Mouse (Mus musculus) NIH3T3 (cell line): ENCODE measurements around the gene Kirrel.

Source experiments
- DNase-seq: peaks from one replicate; pipeline ENCODE4 v3.0.0-alpha.2; 2012; ENCODE audit warnings: low read depth

The Kirrel gene

DNA sequence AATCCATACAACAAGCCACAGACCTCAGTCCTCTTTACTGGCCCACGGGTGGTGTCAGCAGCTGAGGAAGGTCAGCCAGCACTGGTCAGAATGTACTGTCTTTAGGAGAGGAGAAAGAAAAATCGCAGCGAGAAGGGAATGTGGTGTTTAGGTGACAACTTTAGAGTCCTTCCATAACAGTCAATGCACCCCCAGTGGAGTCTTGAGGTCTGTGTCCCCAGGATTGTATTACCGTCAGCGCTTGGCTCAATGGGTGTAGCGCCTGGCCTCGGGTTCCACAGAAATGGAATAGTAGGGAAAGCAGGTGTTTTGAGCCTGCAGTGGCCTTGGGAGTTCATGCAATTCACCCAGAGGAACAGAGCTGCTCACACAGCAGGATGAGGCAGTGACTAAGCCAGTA is 95.2 kb downstream of the Kirrel start:
- DNase-seq: no peak

GRCm38 (mm10) chr3:87077681-87078080 is 96.9 kb downstream of the Kirrel start:
- DNase-seq: no peak

- DNase-seq: no peak
Measured at GRCm38 (mm10) chr3:87076899-87077298, 97.6 kb downstream of the Kirrel start.

DNA sequence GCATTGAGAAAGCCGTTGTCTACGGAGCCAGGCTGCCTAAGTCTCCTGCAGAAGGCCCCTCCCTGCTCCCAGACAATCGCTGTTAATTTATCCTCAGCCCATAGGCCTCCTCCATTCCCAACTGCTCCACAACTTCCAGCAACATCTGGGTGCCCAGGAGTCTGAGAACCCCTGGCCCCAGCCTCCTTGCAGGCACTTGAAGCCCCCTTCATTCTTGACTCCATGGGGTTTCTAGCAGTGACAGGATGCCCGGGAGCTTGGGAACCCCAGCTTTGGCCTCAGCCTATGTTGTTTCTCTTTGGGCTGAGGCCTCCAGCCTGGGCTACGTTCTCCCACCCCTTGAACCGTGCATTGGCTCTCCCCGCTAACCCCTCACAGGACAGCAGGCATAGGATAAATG is 98.4 kb downstream of the Kirrel start:
- no peak for DNase-seq

- peak; percentile 92 for DNase-seq
Measured at GRCm38 (mm10) chr3:87072612-87073515, 101.7 kb downstream of the Kirrel start.

DNA sequence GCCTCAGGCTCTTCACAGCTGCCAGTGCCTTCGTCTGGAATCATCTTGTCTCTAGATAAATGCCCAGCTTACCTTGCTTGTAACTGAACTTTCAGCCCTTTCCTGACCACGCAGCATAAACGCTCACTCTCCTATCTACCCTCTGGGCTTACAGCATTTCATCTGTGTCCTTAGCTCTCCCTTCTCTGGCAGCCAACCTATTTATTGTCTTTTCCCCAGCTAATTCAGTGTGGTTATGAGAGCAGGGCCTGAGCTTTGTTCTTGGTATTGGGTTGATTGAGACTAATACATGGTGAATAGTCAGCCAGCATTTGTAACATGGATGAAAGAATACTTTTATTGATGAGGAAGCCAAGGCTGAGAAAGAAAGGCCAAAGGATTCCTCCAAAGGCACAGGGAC is 102.4 kb downstream of the Kirrel start:
- DNase-seq: peak; percentile 20

GRCm38 (mm10) chr3:87067396-87067975 is 107.1 kb downstream of the Kirrel start:
- DNase-seq: no peak

DNA sequence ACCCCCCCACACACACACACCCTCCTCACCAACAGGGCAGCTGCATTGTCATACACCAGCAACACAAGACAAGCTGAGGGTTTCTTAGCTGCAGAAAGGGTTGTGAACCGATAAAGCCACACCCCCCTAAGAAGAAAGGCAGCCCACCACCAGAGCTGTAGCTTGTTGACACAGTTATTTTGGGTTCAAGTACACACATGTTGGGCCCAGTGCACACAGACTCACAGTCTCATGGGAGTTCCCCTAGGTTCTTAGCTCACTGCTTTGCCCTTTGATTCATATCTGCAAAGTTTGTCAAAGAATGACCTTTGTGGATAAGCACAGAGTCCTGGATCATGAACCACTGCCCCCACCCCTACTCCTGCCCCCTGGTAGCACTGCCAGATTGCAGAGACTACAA is 120.6 kb downstream of the Kirrel start:
- DNase-seq: no peak

DNA sequence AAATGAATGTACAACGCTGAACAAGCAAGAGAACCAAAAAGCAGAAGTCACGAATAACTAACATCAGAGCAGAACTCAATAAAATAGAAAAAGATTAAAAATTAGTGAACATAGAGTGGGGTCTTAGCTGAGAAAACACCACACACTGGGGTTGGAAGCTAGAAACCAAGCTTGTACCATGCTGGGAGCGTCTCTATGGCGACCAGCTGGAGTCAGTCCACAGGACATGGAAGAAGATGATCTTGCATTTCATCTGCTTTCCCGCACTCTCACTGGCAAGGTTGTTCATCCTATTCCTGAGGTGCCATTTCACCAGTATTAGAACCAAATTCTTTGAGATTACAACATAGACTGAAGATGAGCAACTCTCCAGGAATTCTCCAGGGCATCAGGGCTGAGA is 126.7 kb downstream of the Kirrel start:
- DNase-seq: no peak

- no peak for DNase-seq
Measured at GRCm38 (mm10) chr3:87041733-87042132, 132.8 kb downstream of the Kirrel start.

DNA sequence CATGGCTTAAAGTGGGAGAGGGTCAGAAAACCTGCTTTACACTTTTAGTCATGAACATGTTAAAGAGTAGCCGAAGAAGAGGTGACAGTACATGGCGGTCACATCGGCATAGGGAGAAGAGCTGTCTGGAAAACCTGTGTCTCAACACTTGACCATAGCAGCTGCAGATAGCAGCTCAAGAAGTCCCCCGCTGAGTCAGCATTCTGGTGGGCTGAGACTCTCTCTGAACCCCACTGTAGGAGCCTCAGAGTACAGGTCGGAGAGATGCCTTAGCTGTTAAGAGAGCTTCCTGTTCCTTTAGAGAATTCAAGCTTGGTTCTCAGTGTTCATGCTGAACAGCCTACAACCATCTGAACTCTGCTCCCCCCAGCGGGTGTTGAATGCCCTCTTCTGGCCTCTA is 136.0 kb downstream of the Kirrel start:
- no peak for DNase-seq

GRCm38 (mm10) chr3:87034061-87034460 is 140.5 kb downstream of the Kirrel start:
- DNase-seq: no peak

- DNase-seq: peak; percentile 93
Measured at GRCm38 (mm10) chr3:87033357-87033756, 141.2 kb downstream of the Kirrel start.

DNA sequence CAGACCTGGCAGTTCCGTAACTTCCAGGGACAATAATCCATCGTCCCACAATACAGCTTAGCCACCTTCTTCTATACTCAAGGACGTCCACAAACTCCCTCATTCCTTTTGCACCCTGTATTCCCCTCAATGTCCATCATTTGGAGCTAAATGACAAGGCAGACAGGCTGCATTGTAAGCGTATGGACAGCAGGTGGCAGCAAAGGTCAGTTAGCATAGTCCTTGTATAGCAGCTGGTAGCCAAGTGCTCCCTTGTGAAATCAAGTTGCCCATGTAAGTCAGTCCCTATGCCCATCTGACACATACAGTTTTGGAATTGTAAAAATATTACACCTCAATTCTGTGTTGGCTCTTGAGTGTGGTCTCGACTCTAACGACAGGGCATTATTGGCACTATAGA is 143.7 kb downstream of the Kirrel start:
- peak; percentile 90 for DNase-seq
